Mouse (Mus musculus) megakaryocyte-erythroid progenitor cell, adult 5 weeks (primary cell): ENCODE results near the gene Olfr295. TPM values are rescaled to one million over a fixed set of nuclear protein-coding genes. Genes with fewer than 3 reads are reported as not detected.

Experiments used
- polyA plus RNA-seq: library from polyadenylated mRNA; stranded (reverse); fragments of >175 nt; gene quantifications from 2 replicates; pipeline ENCODE4 v1.2.3, GENCODE M21; 2012

Olfr295 gene
- 0.01 TPM in 1 of 2 replicates, not detected in the other for polyA plus RNA-seq

DNA sequence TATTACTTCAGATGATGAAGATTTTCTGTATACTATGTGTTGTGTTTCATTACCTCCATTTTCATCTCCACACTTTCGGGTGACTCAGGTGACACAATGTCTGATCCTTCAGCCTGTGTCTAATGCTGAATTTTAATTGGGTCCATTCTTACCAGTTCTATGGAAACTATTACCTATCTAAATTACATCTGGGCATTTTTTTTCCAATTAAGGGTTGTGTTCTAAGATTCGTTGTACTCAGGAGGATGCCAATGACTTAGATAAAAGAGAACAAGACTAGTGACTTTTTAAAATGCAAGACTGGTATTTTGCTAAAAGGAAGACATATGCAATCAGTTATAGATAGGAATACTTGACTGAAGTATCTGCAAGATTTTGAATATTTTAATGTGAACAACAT, at the start of gene Olfr295:
Gene Olfr295 (plus strand): TSS at position 301 of the 400 bp plus-strand sequence.

DNA sequence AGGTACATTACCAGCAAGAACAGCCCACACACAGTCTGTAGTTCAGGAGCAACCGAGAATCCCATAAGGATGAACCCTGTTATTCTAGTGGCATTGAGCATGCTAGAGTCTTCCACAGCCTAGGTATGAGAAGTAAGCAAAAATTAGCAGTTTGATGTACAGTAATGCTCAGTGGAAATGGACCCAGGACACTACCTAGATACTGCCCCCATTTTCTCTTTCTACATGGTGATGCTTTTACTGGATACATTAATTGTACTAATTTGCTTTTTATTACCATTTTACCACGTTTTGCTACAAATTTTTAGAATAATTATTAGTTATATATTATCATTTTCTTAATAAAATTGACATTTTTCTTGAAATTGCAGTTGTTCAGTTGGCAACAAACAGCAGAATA, 32.9 kb downstream of the Olfr295 start, which contains the start of gene Olfr294:
Gene Olfr294 (minus strand): TSS at position 101 of the 400 bp plus-strand sequence.

Other genes with a start within 250 kb of the Olfr295 start
- gene Olfr307, start 246.3 kb upstream of the Olfr295 start, polyA plus RNA-seq = not detected in 2 replicates
- not detected in 2 replicates for gene Olfr305, start 216.9 kb upstream of the Olfr295 start, polyA plus RNA-seq
- gene Olfr304, start 197.2 kb upstream of the Olfr295 start, polyA plus RNA-seq = not detected in 2 replicates
- not detected in 2 replicates for gene Olfr303, start 186.1 kb upstream of the Olfr295 start, polyA plus RNA-seq
- not detected in 2 replicates for gene Olfr301, start 180.0 kb upstream of the Olfr295 start, polyA plus RNA-seq
- not detected in 2 replicates for gene Olfr299, start 123.9 kb upstream of the Olfr295 start, polyA plus RNA-seq
- not detected in 2 replicates for gene Olfr298, start 91.4 kb upstream of the Olfr295 start, polyA plus RNA-seq
- gene Olfr297, start 63.9 kb upstream of the Olfr295 start, polyA plus RNA-seq = not detected in 2 replicates
- gene Olfr294, start 32.8 kb downstream of the Olfr295 start, polyA plus RNA-seq = not detected in 2 replicates
- not detected in 2 replicates for gene Olfr293, start 65.2 kb downstream of the Olfr295 start, polyA plus RNA-seq
- gene Olfr292, start 104.5 kb downstream of the Olfr295 start, polyA plus RNA-seq = not detected in 2 replicates
- gene Folh1, start 192.1 kb downstream of the Olfr295 start, polyA plus RNA-seq = not detected in 2 replicates
- gene Vmn2r77, start 211.2 kb downstream of the Olfr295 start, polyA plus RNA-seq = not detected in 2 replicates